Mouse (Mus musculus): Measurements from ENCODE around the gene Dmd.
"Not testable (repeated sequence)": the region's sequence is repeated elsewhere in the genome, so short reads cannot be mapped to it uniquely, and the experiment has no call there.

Dmd gene

DNA sequence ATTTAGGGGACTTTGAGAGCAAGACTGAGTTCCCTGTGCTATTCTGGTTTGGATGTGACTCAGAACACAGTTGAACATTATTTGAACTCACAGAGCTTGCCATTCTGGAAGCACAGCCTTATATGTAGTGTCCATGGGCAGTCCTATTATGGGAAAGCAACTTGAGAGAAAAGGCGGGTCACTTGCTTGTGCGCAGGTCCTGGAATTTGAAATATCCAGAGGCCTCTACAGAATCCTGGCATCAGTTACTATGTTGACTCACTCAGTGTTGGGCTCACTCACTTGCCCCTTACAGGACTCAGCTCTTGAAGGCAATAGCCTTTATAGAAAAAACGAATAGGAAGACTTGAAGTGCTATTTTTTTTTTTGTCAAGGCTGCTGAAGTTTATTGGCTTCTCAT lies at the start of gene Dmd:
Gene Dmd (plus strand): TSS at position 241 of the 400 bp plus-strand sequence.
- DNase-seq: no peak

DNA sequence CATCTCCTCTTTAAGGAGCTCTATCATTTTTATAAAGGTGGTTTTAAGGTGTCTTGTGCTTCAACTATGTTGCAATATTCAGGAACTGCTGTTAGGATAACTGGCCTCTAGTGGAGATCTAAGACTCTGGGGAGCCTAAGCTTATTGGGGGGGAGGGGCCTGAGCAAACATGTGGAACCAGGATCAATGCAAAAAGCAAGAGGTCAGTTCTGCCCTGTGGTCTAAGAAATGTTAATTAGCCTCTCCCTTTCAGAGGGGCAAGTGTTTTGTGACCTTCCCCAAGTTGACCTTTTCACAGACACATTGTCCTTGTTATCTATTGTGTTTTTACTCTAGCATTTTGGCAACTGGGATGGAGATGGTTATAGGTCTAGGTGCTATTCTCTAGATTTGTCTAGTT lies 47.2 kb upstream of the Dmd start:
- DNase-seq: no peak

DNA sequence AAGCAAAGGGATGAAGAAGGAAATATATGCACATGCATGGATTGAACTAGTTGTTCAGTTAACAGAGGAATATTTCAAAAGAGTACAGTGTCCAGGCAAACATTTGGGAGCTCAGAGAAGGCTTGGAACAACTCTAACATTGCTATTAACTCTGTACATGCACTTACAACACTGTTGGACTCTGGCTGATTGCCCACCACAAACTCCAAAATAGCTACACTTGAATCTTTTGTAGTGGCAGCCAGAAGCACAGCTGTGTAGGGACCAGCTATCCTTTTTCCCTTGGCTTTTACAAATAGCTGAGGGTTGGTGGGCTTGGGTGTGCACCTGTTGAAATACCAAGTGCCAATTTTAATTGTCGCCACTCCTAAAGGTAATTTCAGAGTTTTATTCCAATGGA lies 39.0 kb downstream of the Dmd start:
- no peak for DNase-seq

DNA sequence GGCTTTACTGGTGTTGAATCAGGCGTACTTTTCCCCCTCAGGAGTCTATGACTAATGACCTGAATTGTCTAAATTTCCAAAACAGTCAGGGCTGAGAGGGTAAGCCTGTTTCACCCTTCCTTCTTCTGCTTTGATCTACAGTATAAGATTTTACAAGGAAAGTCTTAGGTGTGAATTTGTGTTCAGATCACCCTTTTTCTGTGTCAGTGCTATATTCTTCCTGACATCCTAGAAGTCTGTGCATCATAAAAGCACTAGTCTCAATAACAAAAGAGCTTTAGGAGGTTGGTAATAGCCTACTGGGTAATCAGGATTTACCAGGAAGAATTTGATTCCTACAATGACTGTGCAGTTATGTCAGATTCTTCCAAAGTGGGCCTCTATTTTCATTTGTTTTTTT lies 101.5 kb downstream of the Dmd start:
- DNase-seq: no peak

DNA sequence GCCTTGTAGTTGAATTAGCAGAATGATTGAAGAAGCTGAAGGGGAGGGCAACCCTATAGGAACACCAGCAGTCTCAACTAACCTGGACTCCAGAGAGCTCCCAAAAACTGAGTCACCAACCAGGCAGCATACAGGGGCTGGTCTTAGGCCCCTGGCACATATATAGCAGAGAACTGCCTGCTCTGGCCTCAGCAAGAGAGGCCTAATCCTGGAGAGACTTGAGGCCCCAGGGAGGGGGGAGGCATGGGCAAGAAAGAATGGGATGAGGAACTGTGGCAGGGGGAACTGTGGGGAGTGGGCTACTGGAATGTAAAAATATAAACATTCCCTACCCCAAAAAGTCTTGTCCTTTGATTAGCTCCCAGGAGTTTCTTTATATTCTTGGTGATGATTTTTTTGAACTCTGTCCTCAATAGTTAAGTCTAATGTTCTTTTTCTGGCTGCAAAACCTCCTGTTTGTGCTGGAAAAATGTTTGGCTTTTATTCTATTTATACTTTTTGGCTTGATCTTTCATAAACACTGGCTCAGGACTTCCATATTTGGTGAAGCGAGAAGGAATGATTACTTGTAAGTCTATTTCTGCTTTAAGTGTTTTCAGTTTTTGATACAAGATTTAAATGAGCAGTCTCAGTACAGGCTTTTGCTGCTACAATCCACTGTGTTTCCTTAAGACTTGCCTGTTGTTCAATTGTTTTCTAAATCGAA lies 167.7 kb downstream of the Dmd start:
- DNase-seq: no peak

DNA sequence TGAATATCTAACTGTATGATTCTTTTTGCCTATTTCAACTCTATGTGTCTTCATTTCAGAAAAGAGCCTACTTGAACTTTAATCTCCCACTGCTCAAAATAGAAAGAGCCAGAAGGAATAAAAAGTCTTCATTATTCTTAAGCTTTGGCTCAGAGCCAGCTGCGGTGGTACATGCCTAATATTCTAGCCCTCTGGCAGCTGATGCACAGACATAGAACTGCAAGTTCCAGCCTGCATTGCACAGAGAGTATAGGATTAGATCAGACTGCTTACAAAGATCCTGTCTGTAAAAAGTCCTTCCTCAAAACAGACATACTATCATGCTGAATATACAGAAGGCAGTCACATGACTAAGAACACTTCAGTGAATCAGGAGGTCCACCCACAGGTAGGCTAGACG lies 168.5 kb downstream of the Dmd start:
- DNase-seq: no peak

DNA sequence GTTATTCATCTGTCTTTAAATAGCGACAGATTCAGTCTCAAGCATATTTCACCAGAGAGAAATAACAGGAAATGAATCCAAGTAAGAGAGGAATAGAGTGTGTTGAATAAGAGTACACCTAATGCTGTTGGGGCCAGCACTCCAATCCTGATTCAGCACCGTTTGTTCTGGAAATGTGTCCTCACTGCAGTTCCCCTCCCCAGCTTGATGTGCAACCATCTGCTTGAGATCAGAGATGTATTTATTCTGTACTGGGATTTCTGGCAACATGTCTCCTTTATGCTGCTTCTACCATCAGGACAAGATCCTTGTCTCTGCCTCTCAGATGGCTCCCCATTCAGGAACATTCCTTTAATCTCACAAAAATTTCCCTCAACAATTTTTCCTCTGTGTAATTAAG lies 271.9 kb downstream of the Dmd start:
- DNase-seq: no peak

DNA sequence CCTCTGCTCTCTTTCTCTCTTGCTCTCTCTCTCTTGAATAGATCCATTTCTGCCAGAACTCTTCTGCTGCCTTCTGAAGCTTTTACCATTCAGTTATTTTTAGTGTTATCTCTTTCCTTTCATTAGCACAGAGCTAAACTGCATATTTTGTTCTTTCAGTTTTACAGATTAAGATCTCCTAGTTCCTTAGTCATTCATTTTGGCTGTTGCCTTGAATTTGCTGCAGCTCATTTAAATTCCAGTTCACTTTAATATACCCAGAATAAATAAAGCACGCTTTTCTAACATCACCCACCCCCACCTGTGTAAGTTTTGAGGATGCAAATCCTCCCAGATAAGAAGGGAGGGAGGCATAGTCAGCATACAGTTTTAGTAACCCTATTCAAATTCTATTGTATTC lies 272.4 kb downstream of the Dmd start:
- DNase-seq: no peak

DNA sequence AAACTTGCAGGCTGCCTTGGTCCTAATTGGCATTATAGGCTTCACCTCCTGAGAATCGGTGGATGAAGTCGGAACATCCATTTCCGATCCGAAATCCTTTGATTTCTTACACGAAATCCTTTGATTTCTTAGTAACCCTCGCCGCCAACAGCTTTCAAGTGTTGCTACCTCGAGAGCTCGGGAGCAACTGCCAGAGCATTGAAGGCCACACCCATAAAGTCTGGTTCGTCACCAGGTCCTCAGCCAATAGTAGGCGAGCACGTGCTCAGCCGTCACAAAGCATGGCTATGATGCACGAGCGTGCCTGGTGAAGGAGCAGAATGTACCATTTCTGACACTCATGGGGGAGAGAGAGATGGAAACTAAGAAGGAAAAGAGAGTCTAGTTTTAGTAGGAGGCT lies 538.9 kb downstream of the Dmd start, which contains the start of gene Tsga8:
Gene Tsga8 (minus strand): TSS at position 327 of the 400 bp plus-strand sequence.
- no peak for DNase-seq

DNA sequence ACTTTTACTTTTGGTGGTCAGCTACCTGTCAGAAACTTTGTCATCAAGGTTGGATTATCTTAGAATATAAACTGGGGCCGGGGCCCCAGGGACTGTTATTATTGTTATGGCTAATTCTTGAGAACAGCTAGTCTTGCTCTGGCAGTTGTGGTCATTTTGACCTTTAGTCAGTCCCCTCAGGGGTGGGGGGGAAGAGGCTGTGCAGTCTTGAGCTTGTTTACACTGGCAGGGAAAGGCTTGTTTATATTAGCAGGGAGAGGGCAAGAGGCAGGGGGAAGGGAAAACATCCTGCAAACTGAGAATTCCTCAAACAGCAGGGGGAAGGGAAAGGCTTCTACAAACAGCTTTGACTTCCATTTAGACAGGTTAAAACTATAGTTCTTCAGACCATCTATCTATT lies 726.3 kb downstream of the Dmd start:
- no peak for DNase-seq

DNA sequence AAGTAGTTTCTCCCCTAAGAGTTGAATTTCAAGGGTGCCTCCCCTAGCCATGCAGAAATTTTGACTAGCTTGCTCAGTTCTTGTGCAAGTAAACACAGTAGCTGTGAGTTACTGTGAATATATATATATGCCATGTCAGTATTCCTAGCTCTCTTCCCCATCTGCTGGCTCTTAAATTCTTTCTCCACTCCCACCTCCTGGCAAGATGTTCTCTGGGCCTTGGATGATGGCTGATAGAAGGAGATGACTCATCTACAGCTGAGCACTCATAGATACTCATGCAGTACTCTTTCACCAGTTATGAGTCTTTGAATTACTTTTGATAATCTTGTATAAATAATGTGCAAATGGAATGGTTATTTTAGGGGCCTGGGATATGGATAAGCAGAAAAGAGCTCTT lies 737.9 kb downstream of the Dmd start:
- no peak for DNase-seq

DNA sequence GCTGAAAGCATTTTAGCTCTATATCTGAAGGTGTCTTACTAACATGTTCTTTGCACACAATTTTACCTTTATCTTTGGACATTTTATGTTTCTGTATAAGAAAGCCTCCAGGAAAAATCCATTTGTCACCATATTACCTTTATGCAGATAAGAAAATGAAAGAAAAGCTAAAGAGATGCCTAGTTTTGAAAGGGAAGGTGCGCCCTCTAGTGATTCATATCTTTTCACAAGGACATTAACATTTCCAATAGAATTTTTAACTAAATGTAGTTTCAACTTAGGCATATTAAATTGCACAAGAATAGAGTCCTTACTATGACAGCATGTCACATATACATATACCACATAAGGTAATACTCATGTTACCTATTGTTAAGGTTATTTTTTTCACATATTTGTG lies 791.9 kb downstream of the Dmd start:
- no peak for DNase-seq

DNA sequence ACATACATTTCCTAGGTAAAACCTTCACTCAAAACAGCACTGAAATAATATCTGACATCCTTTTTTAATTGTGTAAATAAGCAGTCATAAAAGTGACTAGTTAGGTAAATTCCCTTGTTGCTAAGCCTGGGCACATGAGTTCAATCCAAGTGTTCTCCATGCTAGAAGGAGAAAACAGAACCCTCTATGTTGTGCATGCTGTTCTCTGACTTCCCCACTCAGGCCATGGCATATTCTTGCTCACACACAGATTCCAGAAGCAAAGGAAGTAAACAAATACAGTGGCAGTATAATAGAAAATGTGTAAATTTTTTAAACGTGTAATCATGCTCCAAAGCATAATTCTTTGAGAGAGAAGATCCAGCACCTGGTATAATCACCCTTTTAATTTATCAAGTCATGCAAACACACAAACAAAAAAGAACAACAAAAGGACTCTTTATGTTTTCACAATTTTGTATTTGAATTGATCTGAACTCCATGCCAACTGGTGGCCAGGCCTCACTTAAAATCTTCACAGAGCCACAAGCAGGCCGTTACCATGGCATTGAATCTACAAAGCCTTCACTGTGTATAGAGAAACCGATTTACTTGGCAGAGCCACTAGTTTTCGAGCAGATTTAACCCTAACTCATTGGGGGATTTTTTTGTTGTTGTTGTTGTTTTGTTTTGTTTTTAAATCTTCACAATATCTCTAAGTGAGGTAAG lies 797.8 kb downstream of the Dmd start:
- DNase-seq: no peak

DNA sequence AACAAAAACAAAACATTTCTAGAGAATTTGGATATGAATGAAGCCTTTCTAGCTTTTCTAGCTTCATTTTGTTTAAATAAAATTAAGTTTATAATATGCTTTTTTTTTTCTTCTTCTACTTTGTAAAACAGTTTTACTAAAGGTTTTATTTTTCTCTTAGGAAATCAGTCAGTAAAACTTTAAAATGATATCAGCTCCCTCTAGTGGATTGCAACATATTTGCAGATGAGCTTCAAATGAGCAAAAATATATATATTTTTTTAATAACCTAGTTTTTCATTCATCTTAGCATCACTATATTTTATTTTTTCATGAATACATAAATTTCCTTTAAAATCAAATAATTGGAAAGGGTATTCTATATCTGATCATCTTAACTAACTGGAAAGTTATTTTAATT lies 838.7 kb downstream of the Dmd start:
- no peak for DNase-seq

DNA sequence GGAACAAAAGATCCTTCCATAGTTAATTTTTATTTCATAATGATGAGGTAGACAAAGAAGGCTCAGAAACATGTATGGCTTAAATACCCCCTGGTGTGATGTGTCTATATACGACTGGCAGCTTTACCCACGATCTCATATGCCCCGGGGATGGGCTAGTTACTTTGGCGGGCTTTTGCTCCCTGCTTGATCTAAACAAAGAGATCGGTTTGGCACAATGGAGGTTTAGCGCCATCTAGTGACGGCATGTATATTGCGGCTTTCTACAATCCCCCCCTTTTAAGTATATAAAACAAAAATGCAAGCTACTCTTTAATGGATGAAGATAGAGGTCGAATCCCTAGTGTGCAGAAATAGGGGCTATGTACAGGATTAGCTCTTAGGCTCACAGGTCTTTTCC lies 918.8 kb downstream of the Dmd start:
- not testable (repeated sequence) for DNase-seq

DNA sequence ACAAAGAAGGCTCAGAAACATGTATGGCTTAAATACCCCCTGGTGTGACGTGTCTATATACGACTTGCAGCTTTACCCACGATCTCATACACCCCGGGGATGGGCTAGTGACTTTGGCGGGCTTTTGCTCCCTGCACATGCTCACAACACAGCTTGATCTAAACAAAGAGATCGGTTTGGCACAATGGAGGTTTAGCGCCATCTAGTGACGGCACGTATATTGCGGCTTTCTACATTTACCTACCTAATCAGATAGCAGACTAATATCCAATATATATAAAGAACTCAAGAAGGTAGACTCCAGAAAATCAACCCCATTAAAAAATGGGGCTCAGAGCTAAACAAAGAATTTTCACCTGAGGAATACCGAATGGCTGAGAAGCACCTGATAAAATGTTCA lies 926.7 kb downstream of the Dmd start:
- not testable (repeated sequence) for DNase-seq

DNA sequence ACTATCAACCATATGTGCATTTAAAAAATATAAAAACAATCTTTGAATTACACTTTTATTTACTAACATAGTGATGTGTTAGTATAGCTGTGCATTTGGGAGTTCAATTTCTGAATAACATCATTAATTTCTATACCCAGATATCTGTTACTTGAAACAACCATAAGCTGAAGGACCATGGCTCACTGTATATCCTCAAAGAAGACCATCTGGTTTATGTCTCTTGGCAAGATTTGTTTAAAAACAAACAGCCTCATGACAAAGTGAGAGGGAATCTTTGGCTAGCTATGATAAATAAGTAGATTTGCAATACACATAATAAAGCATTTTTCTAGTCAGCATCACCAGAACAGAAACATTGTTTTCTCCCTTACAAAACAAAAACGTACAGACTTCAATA lies 1027.2 kb downstream of the Dmd start:
- no peak for DNase-seq

DNA sequence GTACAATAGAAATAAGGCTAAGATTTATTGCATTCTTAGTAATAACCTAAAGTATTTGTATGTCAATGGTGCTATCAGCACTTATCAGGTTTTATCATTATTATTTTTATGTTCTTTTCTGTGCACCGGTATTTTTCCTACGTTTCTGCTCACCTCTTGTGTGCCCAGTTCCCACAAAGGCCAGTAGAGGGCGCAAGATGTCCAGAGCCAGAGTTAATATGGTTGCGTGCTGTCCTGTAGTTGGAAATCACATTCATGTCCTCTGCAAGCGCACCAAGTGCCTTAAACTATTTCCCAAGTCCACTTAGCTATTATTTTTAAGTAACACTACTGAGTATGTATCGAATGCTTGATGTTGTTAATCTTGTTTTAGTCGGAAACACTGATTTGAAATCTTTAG lies 1052.6 kb downstream of the Dmd start:
- no peak for DNase-seq

DNA sequence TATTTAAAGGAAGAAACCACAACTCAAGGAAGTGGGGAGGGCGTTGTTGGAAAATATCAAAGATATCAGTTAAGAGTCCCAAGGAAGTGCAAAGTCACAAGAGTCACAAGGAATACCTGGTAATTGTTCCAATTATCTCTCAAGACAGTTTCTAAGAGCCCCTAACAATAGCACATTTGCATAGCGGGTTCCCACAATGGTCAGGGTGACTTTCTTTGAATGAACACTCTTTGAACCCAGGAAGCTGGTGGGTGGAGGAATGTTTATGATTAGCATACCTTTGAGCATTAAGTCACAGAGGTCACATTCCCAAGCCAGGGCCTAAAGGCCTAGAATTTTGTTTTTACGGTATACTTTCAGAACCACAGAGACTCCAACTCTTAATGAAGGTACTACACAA lies 1113.8 kb downstream of the Dmd start:
- not testable (repeated sequence) for DNase-seq

DNA sequence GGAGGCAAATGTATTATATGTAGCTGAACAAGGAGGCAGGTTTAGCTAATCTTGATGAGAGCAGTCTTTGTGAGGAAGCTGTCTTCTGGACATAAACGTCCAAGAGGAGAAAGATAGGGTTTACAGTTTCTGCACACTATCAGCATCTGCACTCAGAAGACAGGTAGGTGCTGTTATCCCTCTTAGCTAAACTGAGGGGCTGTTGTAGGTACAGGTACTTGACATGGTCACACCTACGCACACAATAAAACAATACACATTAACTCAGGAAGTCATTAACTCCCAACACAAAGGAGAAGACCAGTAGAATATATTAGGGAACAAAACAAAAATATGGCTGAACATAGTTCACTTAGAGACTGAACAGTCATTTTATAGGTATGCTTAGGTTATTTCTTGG lies 1217.2 kb downstream of the Dmd start:
- DNase-seq: no peak

DNA sequence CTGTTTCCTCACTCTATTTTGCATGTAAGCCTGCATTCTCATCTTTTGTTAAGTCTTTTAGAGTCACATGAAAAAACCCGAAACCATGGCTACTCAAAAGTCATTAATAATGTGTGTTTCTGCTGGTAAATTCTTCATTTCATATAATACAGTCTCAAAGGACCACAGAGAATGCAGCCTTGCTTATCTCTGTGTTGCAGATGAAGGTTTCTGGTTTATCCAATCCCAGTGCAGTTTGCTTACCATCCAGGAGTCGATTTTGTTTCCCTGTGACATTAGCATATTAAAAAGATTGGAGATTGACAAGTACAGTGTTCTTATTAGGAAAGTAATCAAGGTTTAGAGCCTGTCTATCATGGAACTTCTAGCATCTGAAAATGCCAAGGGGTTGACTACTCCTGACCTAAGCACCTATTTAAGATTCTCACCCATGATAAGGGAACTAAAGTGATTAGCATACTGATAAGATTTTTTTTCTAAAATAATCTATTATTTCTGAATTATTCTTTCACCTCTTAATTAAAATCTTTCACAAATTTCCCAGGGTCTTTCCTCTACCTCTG lies 1292.7 kb downstream of the Dmd start:
- DNase-seq: no peak

DNA sequence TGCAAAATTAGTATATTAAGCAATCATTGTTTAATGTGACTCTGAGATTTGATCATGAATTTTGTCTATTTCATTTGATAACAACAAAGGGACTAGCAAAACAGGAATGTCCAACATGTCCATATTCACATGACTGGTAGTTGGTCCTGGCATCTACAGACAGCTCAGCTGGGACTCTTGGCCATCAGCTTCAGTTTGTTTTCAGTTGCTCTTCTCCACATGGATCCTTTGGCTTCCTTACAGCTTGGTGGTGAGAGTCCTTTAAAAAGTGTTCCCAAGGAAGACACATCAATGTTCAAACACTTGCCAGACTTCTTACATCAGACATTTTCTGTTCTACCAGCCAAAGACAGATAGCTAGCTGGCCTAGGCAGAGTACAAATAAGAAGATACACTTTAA lies 1381.9 kb downstream of the Dmd start:
- DNase-seq: no peak

DNA sequence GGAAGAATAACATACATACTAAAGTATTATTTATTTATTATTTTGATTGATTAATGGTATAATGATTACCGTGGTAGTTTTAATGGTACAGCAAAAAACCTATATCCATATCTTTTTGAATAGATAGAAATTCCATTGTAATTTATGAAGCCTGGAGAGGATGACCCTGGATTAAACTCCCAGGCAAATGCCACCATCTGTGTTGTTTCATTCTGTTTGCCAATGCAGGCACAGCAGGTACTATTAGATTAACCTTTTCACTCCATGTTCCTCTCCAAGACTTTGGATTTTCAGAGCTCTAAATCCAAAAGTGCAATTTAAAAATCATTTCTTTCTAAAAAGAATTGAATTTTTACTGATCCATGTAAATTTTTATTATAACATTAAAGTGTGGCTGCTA lies 1383.5 kb downstream of the Dmd start:
- DNase-seq: no peak

DNA sequence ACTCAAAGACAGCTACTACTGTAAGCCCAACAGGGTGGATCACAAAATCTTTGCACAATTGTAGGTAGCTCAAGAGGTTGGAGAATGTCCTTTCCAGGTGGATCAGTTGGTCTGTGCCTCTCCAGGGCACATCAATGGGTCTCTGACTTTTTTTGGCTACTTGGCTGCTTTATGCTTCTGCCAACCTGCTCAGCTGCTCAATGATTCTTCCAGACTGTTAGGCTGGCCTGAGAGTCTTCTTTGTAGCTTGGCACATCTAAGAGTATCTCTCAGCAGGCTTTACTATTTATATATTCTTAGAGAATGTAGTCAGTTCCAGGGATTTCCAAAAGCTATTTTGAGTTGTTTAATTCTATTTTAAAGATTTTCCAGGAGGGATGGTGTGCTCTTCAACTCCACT lies 1416.3 kb downstream of the Dmd start:
- DNase-seq: no peak

All from thymus, adult 18-20 months (tissue).